Mouse (Mus musculus) cerebral cortex, adult 2 months (tissue): ENCODE measurements around the gene Helz.

ENCODE experiments used
- WGBS: fragments of 180-500 bp; shearing (Covaris S2); methylation state at CpG from one replicate; pipeline ENCODE4 v1.1.7; 2018; 5-methylcytosine and 5-hydroxymethylcytosine counted together

Gene Helz

DNA sequence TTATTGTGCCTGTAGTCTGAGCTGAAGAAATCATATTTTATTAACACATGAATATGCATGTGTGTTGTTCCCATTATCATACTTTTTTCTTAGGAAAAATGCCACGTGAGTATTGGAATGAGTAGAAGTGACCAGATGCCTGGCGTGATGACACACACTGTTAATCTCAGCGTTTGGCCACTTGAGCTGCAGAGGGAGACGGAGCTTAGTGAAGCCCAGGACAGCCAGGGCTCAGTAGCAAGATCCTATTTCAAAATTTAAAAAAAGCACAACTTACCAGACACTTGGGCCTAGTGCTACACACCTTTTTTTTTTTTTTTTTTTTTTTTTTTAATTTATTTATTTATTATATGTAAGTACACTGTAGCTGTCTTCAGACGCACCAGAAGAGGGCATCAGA is 68.0 kb downstream of the Helz start:
- 83% methylated on average over 4 of the region's 5 CpGs for WGBS

DNA sequence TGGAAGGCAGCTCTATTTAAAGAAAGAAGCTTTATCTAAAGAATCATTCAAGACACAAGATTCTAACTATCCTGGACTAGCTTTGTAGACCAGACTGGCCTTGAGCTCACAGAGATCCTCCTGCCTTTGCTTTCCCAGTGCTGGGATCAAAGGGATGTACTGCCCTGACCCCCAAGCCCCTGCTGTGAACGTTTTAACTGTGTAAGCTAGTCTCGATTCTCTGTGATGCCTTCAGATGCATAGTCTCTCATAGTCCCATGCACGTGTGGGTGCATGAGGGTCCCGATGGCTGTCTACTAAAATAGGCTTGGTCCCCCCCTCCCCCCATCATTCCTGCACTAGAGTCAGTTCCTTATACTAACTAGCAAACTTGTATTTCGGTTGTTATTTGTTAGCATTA is 70.2 kb downstream of the Helz start:
- 52% methylated on average over 5 of the region's 5 CpGs for WGBS

DNA sequence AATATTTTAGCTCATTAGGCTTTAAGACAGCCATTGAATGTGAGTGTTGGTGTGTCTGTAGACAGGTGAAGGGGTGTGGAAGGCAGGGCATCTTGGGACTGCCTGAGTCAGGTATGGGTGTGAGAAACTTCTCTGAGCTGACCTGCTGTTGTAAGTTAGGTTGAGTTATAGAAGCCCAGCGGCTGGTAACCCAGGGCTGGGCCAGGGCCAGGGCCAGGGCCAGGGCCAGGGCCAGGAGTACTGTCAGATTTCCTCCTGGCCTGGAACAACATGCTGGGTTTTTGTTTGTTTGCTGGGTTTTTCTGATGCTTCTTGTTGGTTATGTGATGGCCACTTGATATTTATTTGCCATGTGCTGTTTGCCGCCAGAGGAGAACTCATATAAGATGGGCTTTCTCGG is 76.9 kb downstream of the Helz start:
- 93% methylated on average over 3 of the region's 3 CpGs for WGBS

DNA sequence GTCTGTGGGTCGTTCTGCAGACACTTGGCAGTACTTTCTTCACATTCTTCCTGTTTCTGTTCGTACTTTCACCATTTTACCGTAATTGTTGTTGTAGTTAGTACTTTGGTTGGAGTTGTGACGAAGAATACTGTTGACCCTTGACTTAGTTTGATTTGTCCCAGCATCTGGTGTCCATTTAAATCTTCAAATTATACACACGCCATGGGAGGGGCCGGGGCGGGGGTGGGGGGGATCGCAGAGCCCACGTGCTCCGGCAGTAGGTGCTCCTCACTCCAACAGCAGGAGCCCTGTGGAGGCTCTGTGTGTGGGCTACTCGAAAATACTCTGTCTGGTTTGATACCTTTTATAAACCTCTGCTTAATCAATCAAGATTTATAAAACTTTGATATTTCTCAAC is 78.0 kb downstream of the Helz start:
- 78% methylated on average over 11 of the region's 11 CpGs for WGBS

DNA sequence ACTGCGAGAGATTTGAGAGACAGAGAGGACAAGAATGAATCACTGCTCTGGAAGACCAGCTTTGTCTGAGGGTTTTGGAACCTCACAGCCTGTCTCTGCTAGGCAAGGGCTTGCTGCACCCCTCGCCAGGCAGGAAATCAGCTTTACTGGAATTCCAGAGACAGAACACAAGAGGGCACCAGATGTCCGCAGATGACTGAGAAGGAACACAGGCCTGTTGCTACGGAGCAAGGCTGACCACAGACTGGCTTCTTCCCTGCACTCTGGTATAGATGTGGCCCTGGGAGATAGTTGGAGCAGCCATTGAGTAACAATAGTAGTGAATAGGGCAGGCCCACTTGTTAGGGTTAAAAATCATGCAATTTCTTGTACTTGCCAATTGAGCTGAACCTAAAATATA is 81.8 kb downstream of the Helz start:
- WGBS = 25% methylated on average over 4 of the region's 4 CpGs

DNA sequence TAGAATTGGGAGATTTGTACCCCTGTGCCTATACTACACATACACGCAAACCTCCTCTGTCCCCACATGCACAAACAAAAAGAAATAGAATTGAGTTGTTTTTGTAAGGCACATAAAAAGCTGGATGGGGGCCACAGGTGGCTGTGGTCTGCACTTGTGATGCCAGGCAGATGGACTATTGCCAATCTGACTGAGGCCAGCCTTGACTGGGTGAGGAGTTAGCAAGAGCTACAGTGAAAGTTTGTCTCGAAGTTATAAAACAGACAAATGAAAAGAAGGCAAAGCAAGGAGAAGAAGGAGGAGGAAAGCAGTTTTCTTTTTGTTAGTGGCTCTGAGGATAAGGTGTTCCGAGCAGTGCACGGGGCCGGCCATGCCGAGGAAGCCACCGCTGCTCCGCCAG is 82.2 kb downstream of the Helz start:
- 74% methylated on average over 8 of the region's 8 CpGs for WGBS

DNA sequence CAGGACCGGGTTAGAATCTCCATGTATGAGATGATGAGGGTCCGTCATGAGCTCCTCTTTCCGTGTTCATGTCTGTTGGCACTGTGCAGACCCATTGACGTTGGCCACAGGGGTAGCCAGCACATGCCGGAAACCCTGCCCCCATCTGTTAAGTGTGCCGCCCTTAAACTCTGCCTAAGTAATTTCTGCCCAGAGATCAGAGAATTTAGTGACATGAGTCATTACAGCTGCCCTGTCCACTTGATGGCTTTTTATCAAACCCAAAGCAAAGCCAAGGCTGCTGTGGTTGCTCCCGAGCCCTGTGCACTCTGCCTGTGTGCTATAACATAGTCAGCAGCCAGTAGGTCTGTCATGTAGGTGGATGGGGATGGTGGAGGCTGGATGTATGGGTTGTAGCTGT is 83.4 kb downstream of the Helz start:
- 90% methylated on average over 7 of the region's 7 CpGs for WGBS

DNA sequence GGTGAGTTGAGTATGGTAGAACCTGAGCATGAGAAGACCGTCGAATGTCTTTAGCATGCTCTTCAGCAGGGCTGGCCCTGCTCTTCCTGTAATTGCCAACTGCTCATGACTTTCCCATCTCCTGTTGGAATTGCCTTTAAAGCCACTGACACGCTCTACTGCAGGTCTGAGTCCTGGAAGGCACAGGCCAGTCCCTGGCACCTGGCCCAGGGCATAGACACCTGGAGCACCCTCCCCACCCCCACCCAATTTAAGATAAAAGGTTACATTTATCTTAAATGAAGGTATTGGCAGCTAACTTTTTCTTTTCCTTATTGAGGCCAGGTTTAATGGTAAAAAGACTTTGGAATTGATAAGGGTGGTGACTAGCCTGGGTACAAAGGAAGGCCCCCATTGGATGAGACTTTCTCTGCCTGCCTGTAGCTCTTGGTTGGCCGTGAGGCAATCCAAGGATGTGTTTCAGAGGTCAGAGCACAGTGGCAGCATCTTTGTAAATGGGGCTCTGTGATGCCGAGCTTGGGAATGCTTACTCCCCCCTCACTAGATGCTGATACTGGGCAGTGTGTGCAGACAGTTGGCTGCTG is 85.9 kb downstream of the Helz start:
- 88% methylated on average over 5 of the region's 5 CpGs for WGBS

DNA sequence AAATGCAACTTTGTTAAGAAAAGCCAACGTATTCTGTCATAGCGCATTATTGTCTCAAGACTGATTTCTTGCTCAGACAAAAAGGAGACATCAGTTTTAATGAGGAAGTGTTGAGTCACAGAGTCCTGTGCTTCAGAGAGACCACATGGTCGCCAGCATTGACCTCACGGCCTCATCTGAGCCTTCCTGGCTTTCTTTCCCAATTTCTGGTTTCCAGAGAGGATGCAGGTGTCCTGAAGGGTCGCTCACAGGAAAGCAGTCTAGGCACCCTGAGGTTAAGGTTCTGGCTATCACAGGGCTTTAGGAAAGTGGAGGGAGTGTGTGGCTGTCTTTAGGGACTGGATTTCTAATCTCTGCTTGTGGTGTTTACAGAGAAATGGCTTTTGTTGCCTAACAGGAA is 90.4 kb downstream of the Helz start:
- 84% methylated on average over 5 of the region's 5 CpGs for WGBS

DNA sequence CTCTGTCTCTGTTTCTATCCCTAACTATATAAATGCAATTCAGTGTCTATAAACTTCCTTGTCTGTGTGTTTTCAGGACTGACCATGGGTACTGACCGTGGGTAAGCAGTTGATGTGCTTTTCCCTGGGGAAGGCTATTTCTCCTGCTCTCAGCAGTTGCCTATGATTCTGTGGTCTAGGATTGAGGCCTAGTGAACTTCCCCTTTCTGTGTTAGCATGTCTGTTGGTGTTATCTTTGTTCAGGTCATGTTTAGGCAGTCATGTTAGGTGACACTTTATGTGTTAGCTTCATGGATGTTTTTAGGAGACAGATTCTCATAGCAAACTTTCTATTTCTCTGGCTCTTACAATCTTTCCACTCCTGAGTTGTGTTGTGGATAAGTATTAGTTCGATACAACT is 91.9 kb downstream of the Helz start:
- 93% methylated on average over 2 of the region's 2 CpGs for WGBS

DNA sequence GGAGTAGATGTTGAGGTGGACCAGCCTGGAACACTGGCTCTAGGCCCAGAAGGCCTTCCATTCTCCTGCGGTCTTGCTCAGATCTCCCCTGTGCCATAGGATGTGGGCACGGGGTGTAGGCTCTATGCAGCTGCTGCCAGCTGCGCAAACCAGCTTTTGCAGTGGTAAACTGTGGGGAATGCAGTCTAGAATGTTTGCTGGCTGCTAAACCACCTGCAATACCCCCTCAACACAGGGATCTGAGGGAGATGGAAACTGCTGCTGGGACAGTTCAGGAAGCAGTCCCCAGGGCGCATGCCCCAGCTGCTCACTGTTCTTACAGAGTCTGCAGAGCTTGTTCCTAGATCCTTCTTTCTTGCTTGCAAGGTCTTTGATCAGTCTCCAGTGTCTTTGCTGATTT is 96.7 kb downstream of the Helz start:
- 90% methylated on average over 4 of the region's 4 CpGs for WGBS

DNA sequence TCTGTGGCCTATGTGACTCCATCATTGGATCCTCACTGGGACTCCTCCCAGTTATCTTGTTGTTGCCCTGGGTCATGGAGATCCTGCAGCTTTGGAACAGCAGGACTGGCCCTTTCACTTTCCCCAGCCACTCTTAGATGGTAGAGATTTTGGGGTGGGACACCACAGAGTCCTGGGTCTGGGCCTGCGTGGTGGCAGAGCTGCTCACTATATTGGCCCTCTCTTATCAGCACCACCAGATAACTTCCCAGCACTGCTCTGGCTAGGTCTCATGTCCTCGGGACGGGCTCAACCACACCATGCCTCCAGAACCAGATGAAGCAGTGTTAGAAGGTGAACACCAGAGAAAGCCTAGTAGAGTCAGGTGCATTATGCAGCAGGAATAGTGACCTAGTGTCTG is 99.6 kb downstream of the Helz start:
- WGBS = 98% methylated on average over 3 of the region's 3 CpGs

DNA sequence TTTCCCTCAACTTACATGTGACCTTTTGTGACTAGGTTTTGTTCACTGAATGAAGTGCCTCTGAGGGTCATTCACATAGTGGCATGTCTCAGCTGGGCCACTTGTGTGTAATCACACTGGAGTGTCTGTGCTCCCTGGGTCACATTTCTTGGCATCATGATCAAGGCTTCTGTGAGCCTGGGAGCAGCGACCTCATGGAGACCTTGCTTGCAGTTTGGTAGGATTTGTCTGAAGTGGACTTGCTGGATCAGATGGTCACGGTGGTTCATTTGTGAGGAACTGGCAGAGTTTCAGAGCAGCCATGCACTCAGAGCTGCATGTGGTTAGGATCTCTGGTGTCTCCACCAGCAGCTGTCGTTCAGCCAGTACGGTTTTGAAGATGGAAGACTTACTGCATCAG is 100.9 kb downstream of the Helz start:
- WGBS = 63% methylated on average over 4 of the region's 4 CpGs

DNA sequence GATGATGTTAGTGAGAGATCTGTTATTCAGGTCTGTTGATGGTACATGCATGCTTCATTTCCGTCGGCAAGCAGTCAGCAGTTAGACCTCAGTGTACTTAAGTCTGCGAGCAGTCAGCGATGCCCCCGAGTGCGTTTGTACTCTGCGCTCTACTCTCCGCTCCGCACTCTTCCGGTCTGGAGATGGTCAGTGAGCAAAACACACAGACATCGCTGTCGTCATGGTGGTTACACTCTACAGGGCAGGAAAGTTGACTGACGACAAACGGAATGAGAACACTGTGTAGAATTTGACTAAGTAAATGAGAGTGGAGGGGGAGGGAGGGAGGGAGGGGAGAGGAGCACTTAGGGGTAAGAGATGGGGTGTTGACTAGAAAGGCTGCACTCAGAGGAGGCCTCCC is 101.7 kb downstream of the Helz start:
- WGBS = 96% methylated on average over 14 of the region's 14 CpGs

DNA sequence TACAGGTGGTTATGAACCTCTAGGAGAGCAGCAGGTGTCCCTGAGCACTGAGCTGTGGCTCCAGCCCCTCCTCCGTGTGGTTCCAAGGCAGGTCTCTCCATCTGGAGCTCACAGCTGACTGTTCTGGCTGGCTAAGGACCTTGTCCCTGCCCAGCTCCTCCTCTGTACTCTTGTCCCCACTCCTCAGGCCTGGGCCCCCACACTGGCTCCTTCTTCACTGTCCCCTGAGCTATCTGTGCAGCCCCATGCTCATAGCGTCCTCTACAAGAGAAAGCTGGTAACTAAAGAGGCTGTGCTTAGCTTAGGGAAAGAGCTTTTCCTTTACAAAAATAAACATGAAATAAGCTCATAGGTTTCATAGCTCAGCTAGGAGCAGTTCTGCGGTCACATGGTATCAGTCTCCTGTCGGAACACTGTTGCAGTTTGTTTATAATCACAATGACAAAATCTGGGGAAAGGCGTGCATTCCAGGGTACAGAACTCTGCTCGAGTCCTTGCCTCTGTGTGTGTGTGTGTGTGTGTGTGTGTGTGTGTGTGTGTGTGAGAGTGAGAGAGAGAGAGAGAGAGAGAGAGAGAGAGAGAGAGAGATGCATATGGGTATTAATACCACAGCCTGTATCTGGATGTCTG is 102.8 kb downstream of the Helz start:
- 55% methylated on average over 6 of the region's 6 CpGs for WGBS

DNA sequence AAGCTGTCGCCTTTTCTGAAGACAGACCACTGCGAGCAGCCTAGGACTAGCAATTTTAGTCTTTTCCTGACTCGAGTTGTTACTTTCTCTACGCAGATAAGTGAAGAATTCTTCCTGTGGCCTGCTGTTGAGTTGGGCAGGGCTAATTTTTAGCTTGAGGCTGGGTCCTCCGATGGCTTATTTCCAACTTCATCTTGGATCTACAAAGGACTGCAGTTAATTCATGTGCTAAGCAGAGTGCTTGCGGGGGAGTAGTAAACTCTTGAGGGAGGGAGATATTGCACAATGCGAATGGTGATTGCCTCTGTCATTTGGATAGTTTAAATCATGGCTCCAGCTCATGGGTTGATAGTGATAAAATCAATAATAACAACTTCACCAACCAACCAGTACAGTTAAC is 103.7 kb downstream of the Helz start:
- WGBS = 68% methylated on average over 7 of the region's 7 CpGs

DNA sequence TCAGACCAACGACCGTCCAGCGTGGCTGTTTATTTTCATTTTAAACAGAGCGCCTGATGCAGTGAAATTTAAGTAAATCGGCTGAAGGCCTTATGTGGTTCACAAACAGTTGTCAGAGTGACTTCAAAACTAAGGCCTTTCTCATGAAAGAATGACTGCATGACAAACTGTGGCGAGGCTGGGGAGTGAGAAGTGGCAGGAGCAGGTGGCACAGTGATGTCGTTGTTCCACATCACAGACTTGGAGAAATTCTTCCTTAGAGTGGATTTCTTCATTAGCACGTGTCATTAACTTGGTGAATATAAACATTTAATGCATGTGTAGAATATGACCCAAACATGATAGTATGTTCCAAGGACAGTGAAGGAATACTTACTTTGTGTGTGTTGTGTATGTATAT is 104.4 kb downstream of the Helz start:
- WGBS = 80% methylated on average over 8 of the region's 8 CpGs

DNA sequence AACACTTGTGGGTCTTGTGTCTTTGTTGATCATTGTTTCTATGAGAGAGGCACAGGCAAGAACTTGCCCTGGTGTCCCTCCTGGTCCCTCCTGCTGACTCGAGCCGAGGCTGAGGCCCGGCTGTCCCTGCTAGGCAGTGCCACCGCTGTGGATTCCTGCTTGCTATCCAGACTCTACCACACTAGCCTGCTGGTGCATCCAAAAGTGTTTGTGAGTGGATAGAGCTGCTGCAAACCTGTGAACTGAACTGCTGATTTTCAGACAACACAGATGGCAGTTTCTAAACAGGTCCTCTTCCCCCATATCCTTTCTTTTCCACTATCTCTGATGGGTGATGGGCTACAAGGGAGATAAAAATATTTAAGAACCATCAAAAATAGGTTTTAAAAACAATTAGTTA is 107.8 kb downstream of the Helz start:
- 63% methylated on average over 4 of the region's 4 CpGs for WGBS

DNA sequence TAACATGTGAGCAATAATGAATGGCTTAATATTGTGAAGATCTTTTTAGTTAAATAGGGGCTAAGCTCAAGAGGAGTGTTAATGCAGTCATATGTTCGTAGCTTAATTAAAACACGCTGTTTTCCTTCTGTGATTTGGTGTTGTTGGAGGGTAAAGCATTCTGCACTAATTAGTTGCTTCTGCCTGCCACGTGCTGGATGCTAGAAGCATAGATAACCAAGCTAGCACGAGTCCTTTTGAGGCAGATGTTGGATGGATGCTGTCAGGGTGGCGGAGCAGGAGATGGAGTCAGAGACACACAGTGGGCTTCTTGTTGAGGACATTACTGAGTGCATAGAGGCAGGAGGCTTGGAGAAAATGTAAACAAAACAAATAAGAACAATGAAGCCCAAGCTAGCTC is 109.4 kb downstream of the Helz start:
- 77% methylated on average over 5 of the region's 5 CpGs for WGBS

DNA sequence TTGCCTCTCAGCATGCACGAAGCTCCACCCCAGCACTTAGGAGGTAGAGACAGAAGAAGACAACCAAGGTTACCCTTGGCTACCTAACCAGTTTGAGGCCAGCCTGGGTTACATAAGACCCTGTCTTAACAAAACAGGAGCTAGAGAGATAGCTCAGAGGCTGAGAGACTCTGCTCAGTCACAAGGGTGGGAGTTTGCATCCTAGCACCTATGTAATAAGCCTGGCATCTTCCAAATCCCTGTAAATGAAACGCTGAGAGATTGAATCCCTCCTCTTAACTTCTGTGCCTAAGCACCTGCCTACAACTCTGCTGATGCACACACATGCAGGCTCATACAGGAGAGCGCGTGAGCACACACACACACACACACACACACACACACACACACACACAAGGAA is 112.7 kb downstream of the Helz start:
- WGBS = 73% methylated on average over 4 of the region's 4 CpGs

DNA sequence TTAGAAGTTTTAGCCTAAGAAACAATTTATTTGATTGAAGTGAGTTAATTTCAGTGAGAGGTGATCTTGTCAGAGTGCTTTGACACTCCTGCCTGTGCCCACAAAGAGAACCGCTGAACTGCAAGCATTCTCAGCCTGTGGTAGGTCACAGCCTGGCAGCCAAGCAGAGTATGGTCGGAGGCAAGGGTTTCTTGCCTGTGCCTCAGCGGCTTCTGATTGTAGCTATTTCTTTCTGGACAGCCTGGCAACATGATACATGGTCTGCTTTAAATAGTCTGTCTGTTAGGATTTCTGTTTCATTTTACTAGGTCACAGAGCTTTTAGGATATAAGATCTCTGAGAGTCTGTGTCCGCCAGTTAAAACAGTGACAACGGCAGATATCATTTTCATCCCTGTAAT is 114.9 kb downstream of the Helz start:
- WGBS = 59% methylated on average over 5 of the region's 5 CpGs

DNA sequence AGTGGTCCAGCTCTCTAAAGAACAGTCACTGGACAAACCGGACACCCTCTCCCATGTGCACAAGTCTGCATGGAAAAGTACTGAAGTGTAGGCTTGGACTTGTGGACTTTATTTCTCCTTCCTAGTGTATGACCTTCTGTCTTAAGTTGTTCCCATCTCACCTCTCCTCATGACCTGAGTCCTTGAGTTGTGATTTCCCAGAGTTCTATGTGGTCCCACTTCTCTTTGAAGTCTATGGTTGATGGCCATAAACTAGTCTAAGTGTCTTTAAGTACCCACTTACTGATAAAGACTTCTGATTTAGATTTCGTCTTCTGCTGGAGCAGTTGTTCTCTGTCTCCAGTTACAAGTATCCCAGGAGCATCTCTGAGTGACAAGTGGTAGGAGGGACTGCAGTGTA is 119.8 kb downstream of the Helz start:
- 93% methylated on average over 2 of the region's 2 CpGs for WGBS

DNA sequence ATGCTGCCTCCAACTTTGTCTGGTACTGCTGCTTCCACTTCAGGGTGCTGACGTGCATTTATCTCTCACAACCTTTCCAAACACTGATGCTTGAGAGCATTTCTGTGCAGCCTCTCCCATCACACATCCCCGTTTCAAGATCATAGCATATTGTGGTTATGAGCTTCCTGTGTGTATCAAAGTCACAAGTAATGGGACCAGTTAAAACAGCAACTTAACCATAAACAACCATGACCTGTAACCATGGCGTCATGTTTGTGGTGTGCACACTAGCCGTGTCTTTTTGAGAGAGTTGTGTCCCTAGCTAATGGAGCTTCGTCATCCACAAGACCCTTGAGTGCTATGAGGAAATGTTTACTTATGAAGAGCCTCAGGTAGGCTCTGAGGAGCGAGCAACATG is 120.5 kb downstream of the Helz start:
- WGBS = 95% methylated on average over 6 of the region's 6 CpGs

DNA sequence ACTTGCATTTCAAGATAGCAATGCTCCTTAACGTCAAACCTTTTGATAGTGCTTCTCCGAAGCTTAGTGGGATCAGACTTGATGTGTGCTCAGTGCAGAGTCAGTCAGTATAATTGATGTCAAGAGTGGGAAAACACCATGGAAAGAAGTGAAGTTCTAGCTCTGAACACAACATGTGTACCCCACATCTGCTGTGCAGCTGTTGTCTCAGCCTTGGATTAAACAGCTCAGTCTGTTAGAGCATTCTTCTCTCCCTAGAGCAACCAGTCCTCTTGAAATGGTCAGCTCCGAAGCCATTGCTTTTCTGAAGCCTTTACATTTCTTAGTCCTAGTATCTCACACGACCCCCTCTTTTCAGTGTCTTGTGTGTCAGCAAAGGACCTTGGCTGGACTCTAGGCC is 121.2 kb downstream of the Helz start:
- 78% methylated on average over 4 of the region's 4 CpGs for WGBS
